Mouse (Mus musculus) embryonic facial prominence, embryonic 11.5 days (tissue): ENCODE results near the gene C1galt1c1. TPM values are rescaled to one million over a fixed set of nuclear protein-coding genes. Genes with fewer than 3 reads are reported as not detected.

ENCODE experiments used
- ATAC-seq: fragments of 200-750 bp; cut with Nextera tagmentation; replicated peaks from 2 replicates; pipeline ENCODE4 v1.8.0; 2017; ENCODE audit warnings: low read depth; ENCODE audit not compliant: insufficient number of reproducible peaks, low FRiP score, low TSS enrichment
- DNase-seq: peaks from one replicate; pipeline ENCODE4 v3.0.0-alpha.2; 2015; ENCODE audit warnings: low spot score
- H3K27ac ChIP-seq: fragments of 300-500 bp; sonication (generic); replicated peaks from 2 replicates; pipeline ENCODE4 v1.5.1; 2014; ENCODE audit warnings: mild to moderate bottlenecking, low read depth, low read length, control low read depth
- H3K27me3 ChIP-seq: fragments of 300-500 bp; sonication (generic); 2 replicates; pipeline ENCODE4 v1.6.1; 2014; ENCODE audit warnings: mild to moderate bottlenecking, low read length, moderate library complexity, mixed read lengths; ENCODE audit not compliant: control insufficient read depth, insufficient read depth
- H3K36me3 ChIP-seq: fragments of 300-500 bp; sonication (generic); replicated peaks from 2 replicates; pipeline ENCODE4 v1.6.1; 2014; ENCODE audit warnings: low read depth, mild to moderate bottlenecking, low read length, moderate library complexity, mixed read lengths; ENCODE audit not compliant: control insufficient read depth, insufficient read depth
- H3K4me1 ChIP-seq: fragments of 300-500 bp; sonication (generic); 2 replicates; pipeline ENCODE4 v1.6.1; 2014; ENCODE audit warnings: low read length, mixed read lengths; ENCODE audit not compliant: control insufficient read depth, insufficient read depth
- H3K4me2 ChIP-seq: fragments of 300-500 bp; sonication (generic); 2 replicates; pipeline ENCODE4 v1.6.1; 2014; ENCODE audit warnings: low read depth, mild to moderate bottlenecking, control low read depth, low read length, moderate library complexity
- H3K4me3 ChIP-seq: fragments of 300-500 bp; sonication (generic); 2 replicates; pipeline ENCODE4 v1.5.1; 2014; ENCODE audit warnings: low read depth, low read length, control low read depth
- H3K9ac ChIP-seq: fragments of 300-500 bp; sonication (generic); replicated peaks from 2 replicates; pipeline ENCODE4 v1.6.1; 2014; ENCODE audit warnings: mild to moderate bottlenecking, control low read depth, low read length
- H3K9me3 ChIP-seq: fragments of 300-500 bp; sonication (generic); replicated peaks from 2 replicates; pipeline ENCODE4 v1.6.1; 2016; ENCODE audit warnings: mild to moderate bottlenecking, low read length, inconsistent platforms, mixed read lengths; ENCODE audit not compliant: control insufficient read depth
- WGBS: fragments of 180-500 bp; shearing (Covaris S2); extraction: QIAGEN DNeasy Blood & Tissue Kit; methylation state at CpG from one replicate; pipeline ENCODE4 v1.1.7; 2014; 5-methylcytosine and 5-hydroxymethylcytosine counted together
- polyA plus RNA-seq: library from polyadenylated mRNA; unstranded; fragments of >200 nt; fragmentation: Nextera tagmentation; extraction: Ambion mirVana; gene quantifications from 2 replicates; pipeline ENCODE4 v1.2.1, GENCODE M21; 2014

C1galt1c1 gene
- polyA plus RNA-seq, 1 experiment from 2014 or later, result 26.1 TPM

GRCm38 (mm10) chrX:38650404-38651039 lies 15.6 kb upstream of the C1galt1c1 start:
- Histone ChIP-seq H3K9ac (no peak overlapping the region), H3K4me3 (no peak overlapping the region), H3K4me1 (no peaks in the 10 kb centered on the region), H3K4me2 (no peak overlapping the region), H3K36me3 (no peaks in the 10 kb centered on the region), H3K9me3 (no peaks in the 10 kb centered on the region), H3K27me3 (no peaks in the 10 kb centered on the region), H3K27ac (no peak overlapping the region)
- DNase-seq (no peak), ATAC-seq (no peak)
- WGBS, result 61% methylated on average over 9 of the region's 9 CpGs

GRCm38 (mm10) chrX:38642183-38642582 lies 7.3 kb upstream of the C1galt1c1 start:
- H3K9me3 ChIP-seq, result no peaks in the 10 kb centered on the region
- H3K27me3 ChIP-seq, result no peaks in the 10 kb centered on the region
- H3K4me1 ChIP-seq, result no peaks in the 10 kb centered on the region
- H3K9ac ChIP-seq, result no peak overlapping the region
- H3K27ac ChIP-seq, result no peak overlapping the region
- WGBS, result 76% methylated on average over 4 of the region's 4 CpGs
- DNase-seq (peak; percentile 38), ATAC-seq (no peak)
- no peaks in the 10 kb centered on the region for H3K36me3 ChIP-seq
- no peak overlapping the region for H3K4me2 ChIP-seq
- no peak overlapping the region for H3K4me3 ChIP-seq

GRCm38 (mm10) chrX:38641435-38641834 lies 6.5 kb upstream of the C1galt1c1 start:
- no peak overlapping the region for H3K27ac ChIP-seq
- WGBS, result 72% methylated on average over 4 of the region's 4 CpGs
- H3K9ac ChIP-seq, result no peak overlapping the region
- H3K4me3 ChIP-seq, result no peak overlapping the region
- H3K4me1 ChIP-seq, result no peaks in the 10 kb centered on the region
- no peak for DNase-seq
- no peaks in the 10 kb centered on the region for H3K9me3 ChIP-seq
- ATAC-seq, result no peak
- H3K4me2 ChIP-seq, result no peak overlapping the region
- no peaks in the 10 kb centered on the region for H3K27me3 ChIP-seq
- H3K36me3 ChIP-seq, result no peaks in the 10 kb centered on the region

GRCm38 (mm10) chrX:38635638-38635931 lies 698 bp upstream of the C1galt1c1 start:
- Histone ChIP-seq H3K27me3 (no peaks in the 10 kb centered on the region), H3K4me2 (no peak overlapping the region; the same call in 1 of the 2 replicates), H3K9ac (no peak overlapping the region), H3K4me1 (no peaks in the 10 kb centered on the region), H3K9me3 (no peaks in the 10 kb centered on the region), H3K36me3 (no peaks in the 10 kb centered on the region), H3K4me3 (no peak overlapping the region; the same call in 1 of the 2 replicates), H3K27ac (no peak overlapping the region)
- DNase-seq, result no peak
- no peak for ATAC-seq

- 18% methylated on average over 3 of the region's 3 CpGs for WGBS
- peak; percentile 11 for DNase-seq
Measured at GRCm38 (mm10) chrX:38600995-38601369, 33.9 kb downstream of the C1galt1c1 start.

GRCm38 (mm10) chrX:38600177-38600994 lies 34.5 kb downstream of the C1galt1c1 start, which contains the start of gene Mcts1:
Gene Mcts1, plus strand, starts transcription at chrX:38600578.
- DNase-seq (peak; percentile 86), ATAC-seq (peak; percentile 83)
- peak within 1 kb of the TSS; percentile 62 for H3K9ac ChIP-seq
- peak within 1 kb of the TSS; percentile 33 for H3K4me2 ChIP-seq
- no peaks in the 10 kb centered on the region for H3K4me1 ChIP-seq
- peak within 1 kb of the TSS; percentile 38 for H3K27ac ChIP-seq
- H3K9me3 ChIP-seq, result no peaks in the 10 kb centered on the region
- H3K27me3 ChIP-seq, result no peaks in the 10 kb centered on the region
- WGBS, result 18% methylated on average over 24 of the region's 26 CpGs
- no peaks in the 10 kb centered on the region for H3K36me3 ChIP-seq
- H3K4me3 ChIP-seq, result peak within 1 kb of the TSS; percentile 45

More at GRCm38 (mm10) chrX:38600995-38601369, 33.9 kb downstream of the C1galt1c1 start:
- H3K9ac ChIP-seq, result peak overlapping the region; percentile 62
- peak overlapping the region; percentile 33 for H3K4me2 ChIP-seq
- no peaks in the 10 kb centered on the region for H3K9me3 ChIP-seq
- no peaks in the 10 kb centered on the region for H3K36me3 ChIP-seq
- H3K4me1 ChIP-seq, result no peaks in the 10 kb centered on the region
- H3K4me3 ChIP-seq, result peak overlapping the region; percentile 45
- H3K27me3 ChIP-seq, result no peaks in the 10 kb centered on the region
- ATAC-seq, result peak; percentile 59; the same call in 1 of the 2 replicates
- H3K27ac ChIP-seq, result peak overlapping the region; percentile 38

GRCm38 (mm10) chrX:38593180-38593889 lies 41.6 kb downstream of the C1galt1c1 start:
- H3K4me2 ChIP-seq, result no peak overlapping the region
- DNase-seq, result peak; percentile 14
- H3K27me3 ChIP-seq, result no peaks in the 10 kb centered on the region
- no peaks in the 10 kb centered on the region for H3K36me3 ChIP-seq
- no peak for ATAC-seq
- H3K27ac ChIP-seq, result no peak overlapping the region
- H3K9ac ChIP-seq, result no peak overlapping the region
- no peaks in the 10 kb centered on the region for H3K9me3 ChIP-seq
- no peaks in the 10 kb centered on the region for H3K4me1 ChIP-seq
- H3K4me3 ChIP-seq, result no peak overlapping the region
- whole genome bisulfite sequencing, result 77% methylated on average over 5 of the region's 5 CpGs

GRCm38 (mm10) chrX:38591749-38592148 lies 43.1 kb downstream of the C1galt1c1 start:
- no peak for ATAC-seq
- 84% methylated on average over 3 of the region's 3 CpGs for WGBS
- H3K9me3 ChIP-seq, result no peaks in the 10 kb centered on the region

More at GRCm38 (mm10) chrX:38591749-38592148, 43.1 kb downstream of the C1galt1c1 start:
- Histone ChIP-seq H3K4me2 (no peak overlapping the region), H3K4me3 (no peak overlapping the region), H3K36me3 (no peaks in the 10 kb centered on the region), H3K27ac (no peak overlapping the region), H3K4me1 (no peaks in the 10 kb centered on the region), H3K27me3 (no peaks in the 10 kb centered on the region), H3K9ac (no peak overlapping the region)
- DNase-seq, result no peak
